Mouse (Mus musculus) liver, embryonic 14.5 days (tissue): Measurements from ENCODE around the gene Tsnax.

Experiments
- CTCF ChIP-seq: IDR thresholded peaks from 2 replicates; pipeline ENCODE4 v1.5.1; 2016; ENCODE audit warnings: antibody characterized with exemption, low read depth, control low read depth
- EP300 ChIP-seq: IDR thresholded peaks from 2 replicates; pipeline ENCODE4 v1.6.1; 2016; ENCODE audit warnings: antibody characterized with exemption, low read depth

GRCm38 (mm10) chr8:125060904-125061303, 48.1 kb downstream of the Tsnax start:
- TF ChIP-seq CTCF (no peak), EP300 (no peak)
